Mouse (Mus musculus) C2C12 (cell line): ENCODE data around the gene A930004D18Rik.

Experiments
- CTCF ChIP-seq: IDR thresholded peaks from one replicate; pipeline ENCODE4 v1.5.1; 2011; ENCODE audit not compliant: control insufficient read depth, insufficient read depth, insufficient read length
- FOSL1 ChIP-seq: IDR thresholded peaks from one replicate; pipeline ENCODE4 v1.8.0; 2011; ENCODE audit warnings: mild to moderate bottlenecking, low read length; ENCODE audit not compliant: poor library complexity, insufficient read depth, severe bottlenecking
- MAX ChIP-seq: IDR thresholded peaks from one replicate; pipeline ENCODE4 v1.6.1; 2011; ENCODE audit warnings: mild to moderate bottlenecking, control low read depth
- MYOD1 ChIP-seq: IDR thresholded peaks from one replicate; pipeline ENCODE4 v1.6.1; 2011; ENCODE audit warnings: low read depth; ENCODE audit not compliant: control insufficient read depth, insufficient read length
- MYOG ChIP-seq: IDR thresholded peaks from one replicate; pipeline ENCODE4 v1.6.1; 2011; ENCODE audit not compliant: control insufficient read depth, insufficient read length; ENCODE audit errors: extremely low read depth
- USF1 ChIP-seq: IDR thresholded peaks from one replicate; pipeline ENCODE4 v1.6.1; 2011; ENCODE audit warnings: low read depth, mild to moderate bottlenecking, control low read depth, moderate library complexity

DNA sequence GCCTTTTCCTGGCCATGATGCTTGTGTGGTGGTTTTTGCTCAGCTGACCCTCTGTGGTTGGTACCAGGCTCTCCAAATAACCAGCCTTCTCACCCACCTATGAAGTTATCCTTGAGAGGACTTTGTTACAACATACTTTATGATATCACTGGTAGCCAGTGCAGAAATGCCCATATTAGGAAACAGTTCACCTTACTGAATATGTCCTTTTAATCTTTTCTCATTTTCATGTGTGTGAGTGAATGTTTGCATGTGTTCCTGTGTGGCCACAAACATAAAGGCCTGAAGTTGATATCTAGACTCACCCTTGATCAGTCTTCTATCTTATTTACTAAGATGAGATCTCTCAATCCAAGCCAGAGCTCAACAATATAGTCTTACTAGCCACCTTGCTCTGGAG, 40.7 kb downstream of the A930004D18Rik start, which contains the start of gene H2al2a:
- TF ChIP-seq CTCF = no peak
- TF ChIP-seq FOSL1 = no peak
- no peak for TF ChIP-seq MAX
- TF ChIP-seq USF1 = no peak
- TF ChIP-seq MYOD1 = no peak
- no peak for TF ChIP-seq MYOG
